Mouse (Mus musculus): ENCODE data around the gene Ptgis.
A peak's percentile ranks its signal among the peaks of the same experiment; 100 is the strongest.

Ptgis gene

GRCm38 (mm10) chr2:167240008-167240964 lies at the start of gene Ptgis:
Gene Ptgis (minus strand): TSS chr2:167240604.
- no peak for DNase-seq (ENCODE audit: low read depth, low spot score)

- no peak for DNase-seq (ENCODE audit: low read depth, low spot score)
Measured at GRCm38 (mm10) chr2:167281461-167281860, 41.1 kb upstream of the Ptgis start.

- DNase-seq (ENCODE audit: low read depth, low spot score) = no peak
Measured at GRCm38 (mm10) chr2:167280986-167281310, 40.5 kb upstream of the Ptgis start.

GRCm38 (mm10) chr2:167280090-167280985 lies 39.9 kb upstream of the Ptgis start:
- DNase-seq (ENCODE audit: low read depth, low spot score) = no peak

GRCm38 (mm10) chr2:167278751-167279526 lies 38.5 kb upstream of the Ptgis start:
- peak; percentile 61 for DNase-seq (ENCODE audit: low read depth, low spot score)

GRCm38 (mm10) chr2:167278011-167278410 lies 37.6 kb upstream of the Ptgis start:
- no peak for DNase-seq (ENCODE audit: low read depth, low spot score)

GRCm38 (mm10) chr2:167277026-167277425 lies 36.6 kb upstream of the Ptgis start:
- no peak for DNase-seq (ENCODE audit: low read depth, low spot score)

- DNase-seq (ENCODE audit: low read depth, low spot score) = no peak
Measured at GRCm38 (mm10) chr2:167275856-167276255, 35.5 kb upstream of the Ptgis start.

- DNase-seq (ENCODE audit: low read depth, low spot score) = no peak
Measured at GRCm38 (mm10) chr2:167274713-167275465, 34.5 kb upstream of the Ptgis start.

- DNase-seq (ENCODE audit: low read depth, low spot score) = no peak
Measured at GRCm38 (mm10) chr2:167273206-167273740, 32.9 kb upstream of the Ptgis start.

- no peak for DNase-seq (ENCODE audit: low read depth, low spot score)
Measured at GRCm38 (mm10) chr2:167272706-167273105, 32.3 kb upstream of the Ptgis start.

GRCm38 (mm10) chr2:167271121-167271521 lies 30.7 kb upstream of the Ptgis start:
- no peak for DNase-seq (ENCODE audit: low read depth, low spot score)

GRCm38 (mm10) chr2:167270496-167270895 lies 30.1 kb upstream of the Ptgis start:
- DNase-seq (ENCODE audit: low read depth, low spot score) = no peak

GRCm38 (mm10) chr2:167268721-167269120 lies 28.3 kb upstream of the Ptgis start:
- no peak for DNase-seq (ENCODE audit: low read depth, low spot score)

GRCm38 (mm10) chr2:167268411-167268690 lies 27.9 kb upstream of the Ptgis start:
- DNase-seq (ENCODE audit: low read depth, low spot score) = no peak

- DNase-seq (ENCODE audit: low read depth, low spot score) = no peak
Measured at GRCm38 (mm10) chr2:167267531-167268410, 27.4 kb upstream of the Ptgis start.

GRCm38 (mm10) chr2:167266231-167266630 lies 25.8 kb upstream of the Ptgis start:
- no peak for DNase-seq (ENCODE audit: low read depth, low spot score)

- DNase-seq (ENCODE audit: low read depth, low spot score) = no peak
Measured at GRCm38 (mm10) chr2:167265806-167266205, 25.4 kb upstream of the Ptgis start.

- no peak for DNase-seq (ENCODE audit: low read depth, low spot score)
Measured at GRCm38 (mm10) chr2:167265021-167265420, 24.6 kb upstream of the Ptgis start.

- DNase-seq (ENCODE audit: low read depth, low spot score) = no peak
Measured at GRCm38 (mm10) chr2:167263931-167264330, 23.5 kb upstream of the Ptgis start.

Data from WW6 (cell line).